Mouse (Mus musculus) ES-Bruce4 (cell line): ENCODE results near the gene Ctps2.

ENCODE experiments used
- CTCF ChIP-seq: IDR thresholded peaks from one replicate; pipeline ENCODE4 v1.8.1; 2011; ENCODE audit warnings: low read depth, low read length
- EP300 ChIP-seq: IDR thresholded peaks from 2 replicates; pipeline ENCODE4 v1.6.1; 2011; ENCODE audit warnings: low read depth, low read length; ENCODE audit not compliant: insufficient read depth
- POLR2A ChIP-seq: IDR thresholded peaks from one replicate; pipeline ENCODE4 v1.8.1; 2011; ENCODE audit warnings: low read length; ENCODE audit not compliant: insufficient read depth

GRCm38 (mm10) chrX:162915697-162916096 lies 14.7 kb downstream of the Ctps2 start:
- TF ChIP-seq CTCF (no peak), EP300 (no peak), POLR2A (no peak)
